Mouse (Mus musculus) CH12F3 (cell line): ENCODE data around the gene Gm38394.

Experiments
- in situ Hi-C: fragments of 300-500 bp; cut with MboI; formaldehyde crosslinking; loops from 2 replicates; pipeline ENCODE4 v1.14.3; 2020; ENCODE audit warnings: low sequenced_read_pairs

Gm38394 gene

GRCm38 (mm10) chr1:133596298-133597007 lies 64.7 kb downstream of the Gm38394 start:
- in situ Hi-C loops: no loop called here

GRCm38 (mm10) chr1:133585995-133586537 lies 75.1 kb downstream of the Gm38394 start:
- in situ Hi-C loops: no loop called here

GRCm38 (mm10) chr1:133571293-133571692 lies 89.8 kb downstream of the Gm38394 start:
- in situ Hi-C loops: no loop called here
